9 mouse cellular contexts compared by ENCODE assay signal in genomic region chr11:67101713-67102112, GRCm38 (mm10). TPM values are rescaled to one million over a fixed set of nuclear protein-coding genes. Genes with fewer than 3 reads are reported as not detected.
DNase-seq lines count a peak whose midpoint lies in the region; ATAC-seq and TF ChIP-seq lines count a peak whose summit lies in the region.
"Had no signal": no experiment of that assay in that cellular context is flagged by ENCODE, and none has a peak within 500 bp of the region (broad histone marks: within the 10 kb centered on the region; RNA-seq: fewer than 3 reads in every experiment).

No protein-coding gene starts in this region.

- H3K36me3 ChIP-seq in limb, embryonic 11.5 days (ENCODE audit: control insufficient read depth, insufficient read depth, low read length): no peaks in the 10 kb centered on the region
- no peaks in the 10 kb centered on the region for H3K36me3 ChIP-seq in limb, embryonic 10.5 days
- no peaks in the 10 kb centered on the region for H3K36me3 ChIP-seq in small intestine, adult 2 months (ENCODE audit: control insufficient read depth, insufficient read depth, low read length)
- H3K36me3 ChIP-seq: stomach, embryonic 15.5 days had no signal

- peak; percentile 40 to 77 for DNase-seq in adrenal gland, adult (ENCODE audit: inconsistent age in 2 of 2, low spot score in 1 of 2)
- DNase-seq in adrenal gland, postnatal 4 days (ENCODE audit: low spot score in 2 of 2): no peak
- DNase-seq in limb, embryonic 11.5 days (ENCODE audit: low spot score): peak; percentile 45
- no peak for DNase-seq in limb, embryonic 10.5 days (ENCODE audit: low spot score)
- DNase-seq in adrenal gland, adult 18-20 months (ENCODE audit: low spot score in 2 of 2): peak; percentile 37 to 47
- DNase-seq in frontal cortex, postnatal 36 days (ENCODE audit: low spot score in 2 of 2): peak; percentile 40 to 52
- peak; percentile 34 to 48 for DNase-seq in lung, adult 18-20 months

- H3K27me3 ChIP-seq in limb, embryonic 11.5 days (ENCODE audit: control insufficient read depth, insufficient read depth, low read length): no peaks in the 10 kb centered on the region
- H3K27me3 ChIP-seq in limb, embryonic 10.5 days (ENCODE audit: low read depth, poor library complexity, severe bottlenecking): peaks cover 7% of the 10 kb centered on the region; the same call in 1 of the 2 replicates
- no peaks in the 10 kb centered on the region; the same call in 1 of the 2 replicates for H3K27me3 ChIP-seq in small intestine, adult 2 months (ENCODE audit: control insufficient read depth, insufficient read depth, low read length)
- H3K27me3 ChIP-seq: stomach, embryonic 15.5 days had no signal

- H3K9me3 ChIP-seq in limb, embryonic 11.5 days (ENCODE audit: control insufficient read depth, low read length): no peaks in the 10 kb centered on the region
- H3K9me3 ChIP-seq in limb, embryonic 10.5 days (replicated peaks): no peaks in the 10 kb centered on the region
- H3K9me3 ChIP-seq: stomach, embryonic 15.5 days had no signal

- no peaks in the 10 kb centered on the region for H3K4me1 ChIP-seq in limb, embryonic 11.5 days (ENCODE audit: control insufficient read depth, insufficient read depth, low read length)
- H3K4me1 ChIP-seq in limb, embryonic 10.5 days: no peaks in the 10 kb centered on the region
- no peaks in the 10 kb centered on the region for H3K4me1 ChIP-seq in small intestine, adult 2 months (ENCODE audit: control insufficient read depth, insufficient read depth, insufficient read length, low read length)
- H3K4me1 ChIP-seq: stomach, embryonic 15.5 days had no signal

- H3K27ac ChIP-seq in limb, embryonic 11.5 days (replicated peaks; ENCODE audit: low read depth, low read length): no peak overlapping the region
- H3K27ac ChIP-seq in limb, embryonic 10.5 days: no peak overlapping the region
- H3K27ac ChIP-seq in small intestine, adult 2 months (ENCODE audit: insufficient read depth, low read depth, low read length): no peak overlapping the region
- H3K27ac ChIP-seq: stomach, embryonic 15.5 days had no signal

- H3K9ac ChIP-seq in limb, embryonic 11.5 days (ENCODE audit: low read length): no peak overlapping the region
- H3K9ac ChIP-seq: stomach, embryonic 15.5 days had no signal

- no peak overlapping the region for H3K4me2 ChIP-seq in limb, embryonic 11.5 days (ENCODE audit: low read depth, severe bottlenecking)
- H3K4me2 ChIP-seq: stomach, embryonic 15.5 days had no signal

- TF ChIP-seq CTCF in small intestine, adult 2 months (IDR thresholded peaks at IDR 0.05; ENCODE audit: extremely low read depth, insufficient read length, insufficient replicate concordance, low read depth, low read length): peak; percentile 66

- ATAC-seq in limb, embryonic 11.5 days (ENCODE audit: insufficient number of reproducible peaks, low FRiP score, low TSS enrichment, low read depth): no peak

- TF ChIP-seq POLR2A in small intestine, adult 2 months (IDR thresholded peaks at IDR 0.05; ENCODE audit: low read depth, low read length): no peak

- H3K4me3 ChIP-seq in limb, embryonic 11.5 days (ENCODE audit: low read depth, low read length): no peak overlapping the region
- no peak overlapping the region for H3K4me3 ChIP-seq in limb, embryonic 10.5 days
- no peak overlapping the region for H3K4me3 ChIP-seq in small intestine, adult 2 months (ENCODE audit: low read depth, low read length)
- H3K4me3 ChIP-seq: stomach, embryonic 15.5 days had no signal

- WGBS in limb, embryonic 11.5 days: 27% methylated on average over 8 of the region's 8 CpGs
- WGBS in limb, embryonic 10.5 days: 31% methylated on average over 8 of the region's 8 CpGs
- 21% methylated on average over 8 of the region's 8 CpGs for WGBS in small intestine, adult 2 months

RNA-seq across cellular contexts. Expression of gene Myh3, which starts 23.6 kb away (rescaled TPM):
- total RNA-seq in adrenal gland, postnatal 4 days (2021): 10 to 100 TPM in 1 of 2 experiments, 1 to 10 TPM in 1; 3.2 to 28.8 TPM
- 4.4 and 4.7 TPM in 2 replicates for polyA plus RNA-seq in limb, embryonic 11.5 days (2014; fragmentation: Nextera tagmentation; extraction: Ambion mirVana)
- polyA plus RNA-seq in limb, embryonic 10.5 days (2016; fragmentation: Nextera tagmentation; extraction: Ambion mirVana): 0.24 and 0.78 TPM in 2 replicates
- total RNA-seq in adrenal gland, adult 18-20 months (2021): under 1 TPM; 0.06 to 0.07 TPM
- 0.01 and 0.06 TPM in 2 replicates for polyA plus RNA-seq in small intestine, adult 2 months (2012; rRNA removed)

RNA-seq across cellular contexts. Expression of gene Sco1, which starts 49.2 kb away (rescaled TPM):
- 10 to 100 TPM; 20.4 to 20.8 TPM for total RNA-seq in adrenal gland, postnatal 4 days (2021)
- polyA plus RNA-seq in limb, embryonic 11.5 days (2014; fragmentation: Nextera tagmentation; extraction: Ambion mirVana): 21.7 and 23.2 TPM in 2 replicates
- 22.8 and 24.7 TPM in 2 replicates for polyA plus RNA-seq in limb, embryonic 10.5 days (2016; fragmentation: Nextera tagmentation; extraction: Ambion mirVana)
- 10 to 100 TPM; 19.7 to 22.1 TPM for total RNA-seq in adrenal gland, adult 18-20 months (2021)
- polyA plus RNA-seq in small intestine, adult 2 months (2012; rRNA removed): 5.6 and 10.7 TPM in 2 replicates

RNA-seq across cellular contexts. Expression of gene Adprm, which starts 49.3 kb away (rescaled TPM):
- 10 to 100 TPM; 28.0 to 29.2 TPM for total RNA-seq in adrenal gland, postnatal 4 days (2021)
- 33.2 and 35.3 TPM in 2 replicates for polyA plus RNA-seq in limb, embryonic 11.5 days (2014; fragmentation: Nextera tagmentation; extraction: Ambion mirVana)
- polyA plus RNA-seq in limb, embryonic 10.5 days (2016; fragmentation: Nextera tagmentation; extraction: Ambion mirVana): 31.3 and 34.0 TPM in 2 replicates
- 10 to 100 TPM; 21.1 to 25.7 TPM for total RNA-seq in adrenal gland, adult 18-20 months (2021)
- 5.2 and 18.2 TPM in 2 replicates for polyA plus RNA-seq in small intestine, adult 2 months (2012; rRNA removed)

Comparison
In these comparisons a context has a peak if more than half of its experiments do, and no peak if none do; other contexts are left out.
1. DNase-seq: peak in adrenal gland, adult (2 of 2), limb, embryonic 11.5 days (single experiment), adrenal gland, adult 18-20 months (2 of 2), frontal cortex, postnatal 36 days (2 of 2) and lung, adult 18-20 months (2 of 2); none in adrenal gland, postnatal 4 days (0 of 2) and limb, embryonic 10.5 days (single experiment).